Mouse (Mus musculus): ENCODE results near the gene Myo15b.
A peak's percentile ranks its signal among the peaks of the same experiment; 100 is the strongest.

Myo15b gene

GRCm38 (mm10) chr11:115899486-115900266, 41.5 kb downstream of the Myo15b start, which contains the start of gene Smim5:
TSS of gene Smim5 (plus strand) at chr11:115899966.
- no peak for DNase-seq (ENCODE audit: low read depth, low spot score)
- H3K27me3 ChIP-seq (ENCODE audit: control insufficient read depth, insufficient read depth, low read length, poor library complexity, severe bottlenecking) = no peaks in the 10 kb centered on the region

DNA sequence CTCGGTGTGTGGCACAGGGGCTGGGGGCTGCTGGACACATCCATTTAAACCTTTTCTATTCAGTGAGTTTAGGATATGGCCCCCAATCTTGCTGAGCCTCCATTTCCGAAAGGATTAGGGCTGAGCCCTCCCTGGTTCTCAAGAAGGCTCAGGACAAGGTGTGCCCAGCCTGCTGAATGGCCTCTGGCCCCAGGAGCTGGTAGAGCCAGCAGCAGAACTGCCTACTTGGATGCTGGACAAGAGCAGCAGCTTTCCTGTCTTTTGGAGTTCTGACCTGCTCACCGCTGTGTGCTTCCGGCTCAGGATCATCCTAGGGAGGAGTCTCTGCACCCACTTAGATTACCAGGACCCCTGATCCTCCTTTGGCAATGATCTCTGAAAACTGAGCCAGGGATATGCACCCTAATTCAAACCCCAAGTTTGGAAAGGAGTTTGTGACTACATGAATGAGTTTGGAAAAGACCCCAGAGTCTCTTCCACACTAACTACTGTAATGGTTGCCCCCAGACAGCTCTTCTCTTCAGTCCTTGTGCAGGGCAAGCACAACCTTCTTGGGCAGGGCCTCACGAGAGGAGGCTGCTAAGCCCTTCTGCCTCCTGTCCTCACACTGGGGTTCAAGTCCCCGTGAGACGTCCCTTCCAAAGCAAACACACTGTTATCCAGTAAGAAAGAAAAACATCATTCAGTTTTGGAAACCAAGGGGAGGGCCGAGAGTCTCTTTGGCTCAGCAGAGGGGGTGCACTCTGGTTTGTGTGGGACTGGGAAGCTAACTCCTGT, 42.5 kb downstream of the Myo15b start:
- Histone ChIP-seq H3K27me3 (ENCODE audit: control insufficient read depth, insufficient read depth, low read length, poor library complexity, severe bottlenecking) (no peaks in the 10 kb centered on the region), H3K36me3 (ENCODE audit: control insufficient read depth, insufficient read depth, low read length, poor library complexity, severe bottlenecking) (peaks cover 2% of the 10 kb centered on the region)
- no peak for DNase-seq (ENCODE audit: low read depth, low spot score)

More at GRCm38 (mm10) chr11:115899486-115900266, 41.5 kb downstream of the Myo15b start, which contains the start of gene Smim5:
- H3K36me3 ChIP-seq (ENCODE audit: control insufficient read depth, insufficient read depth, low read length, poor library complexity, severe bottlenecking) = peaks cover 4% of the 10 kb centered on the region

DNA sequence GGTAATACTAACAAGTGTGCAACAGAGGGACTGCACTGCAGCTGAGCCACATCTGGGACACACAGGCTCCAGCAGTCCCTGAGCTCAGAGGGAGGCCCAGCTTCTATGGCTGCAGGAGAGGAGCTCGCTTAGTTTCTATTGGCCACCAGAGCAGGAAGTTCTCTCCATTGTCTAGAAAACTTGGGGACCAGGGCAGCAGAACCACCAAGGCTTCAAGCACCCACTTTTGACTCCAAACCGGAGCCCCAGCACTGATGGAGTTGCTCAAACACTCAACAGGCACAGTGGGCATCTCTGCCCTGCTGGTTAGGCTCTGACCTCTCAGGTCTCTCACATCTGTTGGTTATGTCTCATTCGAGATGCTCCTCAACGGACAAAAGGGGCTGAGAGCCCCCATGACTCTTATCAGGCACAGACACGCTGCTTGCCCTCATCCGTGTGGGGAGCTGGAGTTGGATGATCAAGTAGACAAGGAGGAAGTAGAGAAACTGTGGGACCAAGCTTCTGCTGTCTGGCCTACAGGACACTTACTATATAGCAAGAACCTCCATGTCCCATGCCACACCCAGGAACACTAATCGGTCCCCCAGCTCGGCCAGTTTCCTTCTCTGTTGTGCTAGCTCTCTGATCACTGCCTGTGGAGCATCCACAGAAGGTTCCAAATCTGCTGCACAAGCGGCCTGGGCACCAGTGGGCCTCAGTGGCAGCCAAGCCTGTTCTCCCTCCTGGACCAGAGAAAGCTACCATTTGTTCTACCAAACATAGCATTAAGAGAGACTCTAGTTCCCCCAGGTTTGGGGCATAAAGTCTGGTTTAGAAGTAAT, 43.3 kb downstream of the Myo15b start:
- DNase-seq (ENCODE audit: low read depth, low spot score) = no peak
- peaks cover 2% of the 10 kb centered on the region; the same call in 1 of the 2 replicates for H3K36me3 ChIP-seq (ENCODE audit: control insufficient read depth, insufficient read depth, low read length, poor library complexity, severe bottlenecking)
- H3K27me3 ChIP-seq (ENCODE audit: control insufficient read depth, insufficient read depth, low read length, poor library complexity, severe bottlenecking) = no peaks in the 10 kb centered on the region

- no peak for DNase-seq (ENCODE audit: low read depth, low spot score)
- Histone ChIP-seq H3K27me3 (ENCODE audit: control insufficient read depth, insufficient read depth, low read length, poor library complexity, severe bottlenecking) (no peaks in the 10 kb centered on the region), H3K36me3 (ENCODE audit: control insufficient read depth, insufficient read depth, low read length, poor library complexity, severe bottlenecking) (peaks cover 2% of the 10 kb centered on the region; the same call in 1 of the 2 replicates)
These were observed 44.0 kb downstream of the Myo15b start for GRCm38 (mm10) chr11:115902177-115902576.

- Histone ChIP-seq H3K36me3 (ENCODE audit: control insufficient read depth, insufficient read depth, low read length, poor library complexity, severe bottlenecking) (peaks cover 2% of the 10 kb centered on the region; the same call in 1 of the 2 replicates), H3K27me3 (ENCODE audit: control insufficient read depth, insufficient read depth, low read length, poor library complexity, severe bottlenecking) (no peaks in the 10 kb centered on the region)
- peak; percentile 62 for DNase-seq (ENCODE audit: low read depth, low spot score)
These were observed 44.6 kb downstream of the Myo15b start for GRCm38 (mm10) chr11:115902831-115903230.

- H3K36me3 ChIP-seq (ENCODE audit: control insufficient read depth, insufficient read depth, low read length, poor library complexity, severe bottlenecking) = peaks cover 2% of the 10 kb centered on the region; the same call in 1 of the 2 replicates
- no peak for DNase-seq (ENCODE audit: low read depth, low spot score)
- H3K27me3 ChIP-seq (ENCODE audit: control insufficient read depth, insufficient read depth, low read length, poor library complexity, severe bottlenecking) = no peaks in the 10 kb centered on the region
These were observed 45.4 kb downstream of the Myo15b start for GRCm38 (mm10) chr11:115903384-115904230.

DNA sequence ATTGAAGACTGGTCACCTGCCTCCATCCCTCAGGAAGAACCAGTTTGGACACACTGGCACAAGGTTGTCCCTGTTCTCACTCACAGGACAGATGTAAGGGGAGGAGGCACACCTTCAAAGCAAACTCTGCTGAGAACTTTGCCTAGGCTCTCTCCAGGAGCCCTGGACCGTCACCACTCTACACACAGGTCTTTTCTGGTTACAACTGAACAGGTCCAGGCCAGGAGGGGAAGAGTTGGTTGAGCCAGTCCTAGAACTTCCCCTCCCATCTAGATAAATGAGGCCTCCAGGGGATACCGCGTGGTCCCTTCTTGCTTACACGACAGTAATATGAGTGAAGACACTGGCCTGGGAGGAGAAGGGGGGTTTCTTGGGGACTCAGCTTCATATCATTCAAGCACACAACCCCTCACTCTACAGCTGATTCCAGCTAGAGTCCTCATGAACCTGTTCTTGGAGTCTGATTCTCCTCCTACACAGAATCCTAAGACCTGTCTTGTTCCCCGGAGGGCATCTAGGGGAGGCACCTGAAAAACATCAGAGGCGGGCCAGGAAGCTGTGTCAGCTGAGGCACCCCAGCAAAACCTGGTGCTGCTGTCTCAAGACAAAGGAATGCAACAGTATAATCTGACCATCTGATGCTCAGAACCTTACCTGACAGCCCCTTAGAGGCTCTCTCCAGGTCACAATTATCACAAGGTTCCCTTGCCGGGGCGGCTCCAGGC, 46.2 kb downstream of the Myo15b start:
- peaks cover 2% of the 10 kb centered on the region; the same call in 1 of the 2 replicates for H3K36me3 ChIP-seq (ENCODE audit: control insufficient read depth, insufficient read depth, low read length, poor library complexity, severe bottlenecking)
- peak; percentile 44 for DNase-seq (ENCODE audit: low read depth, low spot score)
- H3K27me3 ChIP-seq (ENCODE audit: control insufficient read depth, insufficient read depth, low read length, poor library complexity, severe bottlenecking) = no peaks in the 10 kb centered on the region

DNA sequence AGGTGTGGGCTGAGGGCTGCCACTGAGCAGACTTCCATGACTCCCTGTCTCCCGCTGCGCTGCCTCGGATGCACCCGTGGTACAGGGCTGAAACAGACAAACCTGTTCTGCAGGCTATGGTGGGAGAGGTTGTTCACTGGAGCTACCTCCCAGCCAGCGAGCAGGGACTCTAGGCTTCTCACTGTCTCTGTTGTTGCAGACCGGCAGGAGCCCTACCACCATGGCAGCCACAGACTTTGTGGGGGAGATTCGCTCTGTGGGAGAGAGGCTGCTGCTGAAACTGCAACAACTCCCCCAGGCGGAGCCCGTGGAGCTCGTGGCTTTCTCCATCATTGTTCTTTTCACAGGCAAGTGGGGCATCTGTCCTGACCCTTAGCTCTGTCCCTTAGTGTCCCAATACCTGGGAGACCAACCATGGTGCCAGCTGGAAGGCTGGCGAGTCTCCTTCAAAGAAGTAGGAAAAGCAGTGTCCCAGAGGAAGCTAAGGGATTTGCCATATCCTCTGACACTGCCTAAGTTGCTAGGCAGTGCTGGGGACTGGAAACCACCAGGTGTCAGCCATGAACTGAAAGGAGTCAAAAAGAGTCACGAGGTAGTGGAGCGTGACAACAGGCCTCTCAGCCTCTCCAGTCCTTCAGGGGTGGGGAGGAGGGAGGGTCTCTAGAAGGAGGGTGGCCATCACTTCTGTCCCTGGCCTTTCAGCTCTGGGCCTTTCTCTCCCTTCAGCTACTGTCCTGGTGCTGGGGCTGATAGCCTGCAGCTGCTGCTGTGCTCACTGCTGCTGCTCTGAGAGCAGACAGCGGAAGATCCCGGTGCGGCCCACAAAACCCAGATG, 47.0 kb downstream of the Myo15b start:
- DNase-seq (ENCODE audit: low read depth, low spot score) = peak; percentile 50
- no peaks in the 10 kb centered on the region for H3K27me3 ChIP-seq (ENCODE audit: control insufficient read depth, insufficient read depth, low read length, poor library complexity, severe bottlenecking)

DNA sequence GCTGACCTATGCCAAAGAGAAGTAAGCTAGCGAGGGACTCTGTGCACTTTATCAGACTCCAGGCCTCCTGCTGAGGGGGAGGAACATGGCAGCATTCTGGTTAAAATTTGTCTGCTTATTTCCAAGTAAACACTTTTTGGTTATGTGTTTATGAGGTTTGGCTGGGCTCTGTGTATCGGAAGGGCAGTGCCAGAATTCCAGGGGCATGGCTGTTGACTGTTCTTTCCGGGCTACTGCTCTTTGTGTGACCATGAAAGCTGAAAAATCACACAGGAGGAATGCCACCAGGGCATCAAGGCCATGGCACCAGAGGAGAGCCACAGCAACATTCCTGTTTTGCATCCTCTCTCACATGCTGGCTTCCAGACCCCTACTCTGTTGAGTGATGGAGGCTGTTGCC, 47.9 kb downstream of the Myo15b start:
- no peaks in the 10 kb centered on the region for H3K27me3 ChIP-seq (ENCODE audit: control insufficient read depth, insufficient read depth, low read length, poor library complexity, severe bottlenecking)
- peaks cover 2% of the 10 kb centered on the region; the same call in 1 of the 2 replicates for H3K36me3 ChIP-seq (ENCODE audit: control insufficient read depth, insufficient read depth, low read length, poor library complexity, severe bottlenecking)
- DNase-seq (ENCODE audit: low read depth, low spot score) = no peak

More for the DNA sequence above, 47.0 kb downstream of the Myo15b start:
- H3K36me3 ChIP-seq (ENCODE audit: control insufficient read depth, insufficient read depth, low read length, poor library complexity, severe bottlenecking) = peaks cover 2% of the 10 kb centered on the region; the same call in 1 of the 2 replicates

DNA sequence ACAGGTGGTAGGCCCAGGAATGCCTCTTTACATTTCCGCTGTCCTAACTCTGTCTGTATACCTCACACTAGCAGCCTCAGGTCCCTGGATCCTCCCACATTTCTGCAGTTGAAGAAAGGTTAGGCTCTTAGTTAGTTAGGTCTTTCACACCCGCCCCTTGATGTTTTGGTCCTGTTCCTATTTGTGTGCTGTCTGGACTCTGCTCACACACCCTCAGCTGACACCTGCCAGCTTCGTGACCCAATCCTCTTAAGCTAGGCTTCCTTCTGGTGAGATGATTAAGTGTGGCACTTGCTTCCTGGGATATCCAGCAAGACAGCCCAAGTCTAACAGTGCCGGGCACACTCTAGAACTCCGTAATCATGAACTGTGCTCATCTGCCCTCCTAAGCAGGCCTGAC, 48.3 kb downstream of the Myo15b start:
- no peaks in the 10 kb centered on the region for H3K27me3 ChIP-seq (ENCODE audit: control insufficient read depth, insufficient read depth, low read length, poor library complexity, severe bottlenecking)

DNA sequence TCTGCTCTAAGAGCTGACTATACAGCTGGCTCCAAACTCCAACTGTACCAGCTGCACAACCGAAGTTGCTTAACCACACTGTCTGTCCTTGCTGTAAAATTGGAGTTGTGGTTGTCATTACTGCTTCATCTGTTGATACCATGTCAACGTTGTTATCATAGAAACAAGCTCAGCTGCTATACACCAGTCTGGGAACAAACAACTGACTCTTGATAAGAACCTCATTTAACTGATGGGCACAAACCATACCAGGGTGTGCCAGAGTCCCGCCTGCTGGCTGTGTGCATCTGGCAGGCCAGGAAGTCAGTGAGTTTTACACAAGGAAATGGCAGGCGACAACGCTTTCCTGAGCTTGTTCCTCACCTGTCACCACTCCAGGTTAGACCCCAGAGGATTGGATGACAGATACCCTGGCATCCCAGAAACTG, 52.9 kb downstream of the Myo15b start:
- H3K36me3 ChIP-seq (ENCODE audit: control insufficient read depth, insufficient read depth, low read length, poor library complexity, severe bottlenecking) = peaks cover 3% of the 10 kb centered on the region
- no peak for DNase-seq (ENCODE audit: low read depth, low spot score)
- H3K27me3 ChIP-seq (ENCODE audit: control insufficient read depth, insufficient read depth, low read length, poor library complexity, severe bottlenecking) = no peaks in the 10 kb centered on the region

More for the DNA sequence above, 48.3 kb downstream of the Myo15b start:
- DNase-seq (ENCODE audit: low read depth, low spot score) = no peak
- peaks cover 2% of the 10 kb centered on the region; the same call in 1 of the 2 replicates for H3K36me3 ChIP-seq (ENCODE audit: control insufficient read depth, insufficient read depth, low read length, poor library complexity, severe bottlenecking)

DNA sequence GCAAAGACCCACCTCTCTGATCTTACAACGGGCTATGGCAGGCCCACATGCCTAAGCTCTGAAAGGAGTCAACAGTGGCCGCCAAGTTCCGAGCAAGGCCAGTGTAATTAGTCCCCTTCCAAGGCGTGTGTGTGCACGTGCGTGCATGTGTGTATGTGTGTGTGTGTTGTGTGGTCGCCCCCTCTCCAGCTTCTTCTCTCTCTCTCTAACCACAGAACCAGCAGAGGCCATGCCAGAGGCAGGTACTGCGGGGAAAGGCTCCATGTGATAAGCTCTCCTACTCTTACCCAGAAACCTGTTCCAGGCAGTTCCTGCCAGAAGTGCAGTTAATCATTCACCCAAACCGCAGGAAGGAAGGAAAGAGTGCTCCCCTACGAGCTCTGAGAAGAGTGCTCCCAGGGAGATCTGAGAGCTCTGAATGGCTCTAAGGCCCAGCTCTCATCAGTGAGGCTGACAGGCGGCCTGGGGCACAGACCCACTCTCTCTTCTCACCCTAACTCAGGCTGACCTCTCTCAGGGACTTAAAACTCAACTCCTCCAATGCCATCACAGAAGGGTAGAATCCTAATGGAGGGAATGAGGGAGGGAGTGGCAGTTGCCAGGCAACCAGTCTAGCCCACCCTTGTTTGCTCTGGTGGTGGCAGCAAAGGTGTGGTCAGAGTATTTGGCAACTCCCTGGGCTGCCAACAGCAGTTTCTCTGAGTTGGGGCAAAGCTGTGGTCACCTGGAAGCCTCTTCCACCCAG, 53.6 kb downstream of the Myo15b start, which contains the start of gene Smim6:
Smim6 (plus strand) TSS at position 386 of the 745 bp plus-strand sequence.
- H3K27me3 ChIP-seq (ENCODE audit: control insufficient read depth, insufficient read depth, low read length, poor library complexity, severe bottlenecking) = no peaks in the 10 kb centered on the region
- peaks cover 3% of the 10 kb centered on the region for H3K36me3 ChIP-seq (ENCODE audit: control insufficient read depth, insufficient read depth, low read length, poor library complexity, severe bottlenecking)
- no peak for DNase-seq (ENCODE audit: low read depth, low spot score)

All from splenic B cell, adult 2 months (primary cell).